15 mouse cellular contexts compared by ENCODE assay signal in the genomic region with DNA sequence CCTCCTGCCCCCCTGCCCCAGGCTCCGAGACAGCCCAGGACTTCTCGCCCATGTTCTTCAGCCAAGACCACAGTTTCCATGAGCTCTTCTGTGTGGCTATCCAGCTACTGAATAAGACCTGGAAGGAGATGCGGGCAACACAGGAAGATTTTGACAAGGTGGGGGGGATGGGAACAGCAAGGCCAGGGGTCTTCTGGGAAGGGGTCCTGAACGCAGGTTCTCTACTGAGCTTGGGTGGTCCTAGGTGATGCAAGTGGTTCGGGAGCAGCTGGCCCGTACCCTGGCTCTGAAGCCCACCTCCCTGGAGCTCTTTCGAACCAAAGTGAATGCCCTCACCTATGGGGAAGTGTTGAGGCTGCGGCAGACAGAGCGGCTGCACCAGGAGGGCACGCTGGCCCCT. TPM values are rescaled to one million over a fixed set of nuclear protein-coding genes. Genes with fewer than 3 reads are reported as not detected.
DNase-seq lines count a peak whose midpoint lies in the region; TF ChIP-seq lines count a peak whose summit lies in the region.
"Had no signal": no experiment of that assay in that cellular context is flagged by ENCODE, and none has a peak within 500 bp of the region (broad histone marks: within the 10 kb centered on the region; RNA-seq: fewer than 3 reads in every experiment).

No protein-coding gene starts in this region.

- no peaks in the 10 kb centered on the region for H3K9me3 ChIP-seq in heart, embryonic 10.5 days
- H3K9me3 ChIP-seq: embryonic facial prominence, embryonic 13.5 days; embryonic facial prominence, embryonic 15.5 days; forebrain, embryonic 10.5 days; forebrain, embryonic 12.5 days had no signal

- H3K4me1 ChIP-seq in cerebellum, adult 2 months (ENCODE audit: control insufficient read depth, insufficient read depth, low read length) = peaks cover 70% of the 10 kb centered on the region
- peaks cover 42% of the 10 kb centered on the region for H3K4me1 ChIP-seq in heart, embryonic 10.5 days

- TF ChIP-seq POLR2A in cerebellum, adult 2 months (IDR thresholded peaks at IDR 0.05; ENCODE audit: borderline replicate concordance, insufficient read depth, low read length) = no peak

- H3K4me3 ChIP-seq in cerebellum, adult 2 months (replicated peaks; ENCODE audit: insufficient read depth, low read depth, low read length) = peak overlapping the region; percentile 42
- no peak overlapping the region for H3K4me3 ChIP-seq in heart, embryonic 10.5 days
- H3K4me3 ChIP-seq: embryonic facial prominence, embryonic 13.5 days; embryonic facial prominence, embryonic 15.5 days; erythroblast, embryonic 14.5 days; forebrain, embryonic 10.5 days; forebrain, embryonic 12.5 days had no signal

- DNase-seq in cerebellum, adult 2 months = peak in 1 of 2 experiments; percentile 40
- DNase-seq in cerebellum, adult 11 months = no peak
- peak; percentile 65 for DNase-seq in cerebellum, adult 9-10 months
- no peak for DNase-seq in cerebellum, postnatal 14 days
- DNase-seq in heart, adult 11 months = peak; percentile 88
- DNase-seq in heart, embryonic 10.5 days (ENCODE audit: low spot score) = no peak
- DNase-seq: adrenal gland, adult 2 months; adrenal gland, postnatal 10 days; adrenal gland, postnatal 25 days; embryo, embryonic 11 days had no signal

- no peaks in the 10 kb centered on the region for H3K27me3 ChIP-seq in cerebellum, adult 2 months (ENCODE audit: control insufficient read depth, insufficient read depth, low read length)
- H3K27me3 ChIP-seq in heart, embryonic 10.5 days (ENCODE audit: insufficient read depth, poor library complexity, severe bottlenecking) = no peaks in the 10 kb centered on the region
- H3K27me3 ChIP-seq: embryonic facial prominence, embryonic 13.5 days; embryonic facial prominence, embryonic 15.5 days; forebrain, embryonic 12.5 days had no signal

- 89% methylated on average over 10 of the region's 10 CpGs for WGBS in cerebellum, adult 2 months
- WGBS in heart, embryonic 10.5 days = 91% methylated on average over 10 of the region's 10 CpGs

- H3K36me3 ChIP-seq in heart, embryonic 10.5 days = peaks cover 80% of the 10 kb centered on the region

- TF ChIP-seq CTCF in cerebellum, adult 2 months (IDR thresholded peaks at IDR 0.05; ENCODE audit: borderline replicate concordance, insufficient read depth, low read depth, low read length) = no peak

- H3K27ac ChIP-seq in cerebellum, adult 2 months (ENCODE audit: insufficient read depth, low read length) = peak overlapping the region; percentile 99
- no peak overlapping the region for H3K27ac ChIP-seq in heart, embryonic 10.5 days
- H3K27ac ChIP-seq: embryonic facial prominence, embryonic 13.5 days; embryonic facial prominence, embryonic 15.5 days; forebrain, embryonic 10.5 days; forebrain, embryonic 12.5 days had no signal

RNA-seq across cellular contexts. Expression of gene Elmo3, which starts 3.0 kb away (rescaled TPM):
- polyA plus RNA-seq in cerebellum, adult 2 months (2012; rRNA removed) = 12.4 and 15.2 TPM in 2 replicates
- polyA plus RNA-seq in heart, embryonic 10.5 days (2016; fragmentation: Nextera tagmentation; extraction: Ambion mirVana) = 3.9 and 4.4 TPM in 2 replicates

RNA-seq across cellular contexts. Expression of gene E2f4, which starts 11.0 kb away (rescaled TPM):
- polyA plus RNA-seq in cerebellum, adult 2 months (2012; rRNA removed) = 81.6 and 91.5 TPM in 2 replicates
- polyA plus RNA-seq in heart, embryonic 10.5 days (2016; fragmentation: Nextera tagmentation; extraction: Ambion mirVana) = 91.4 and 114 TPM in 2 replicates

RNA-seq across cellular contexts. Expression of gene Exoc3l, which starts 12.5 kb away (rescaled TPM):
- polyA plus RNA-seq in cerebellum, adult 2 months (2012; rRNA removed) = 17.0 and 20.0 TPM in 2 replicates
- 16.7 and 18.9 TPM in 2 replicates for polyA plus RNA-seq in heart, embryonic 10.5 days (2016; fragmentation: Nextera tagmentation; extraction: Ambion mirVana)

RNA-seq across cellular contexts. Expression of gene Lrrc29, which starts 17.6 kb away (rescaled TPM):
- polyA plus RNA-seq in cerebellum, adult 2 months (2012; rRNA removed) = 5.0 and 6.3 TPM in 2 replicates
- 1.5 and 1.9 TPM in 2 replicates for polyA plus RNA-seq in heart, embryonic 10.5 days (2016; fragmentation: Nextera tagmentation; extraction: Ambion mirVana)

RNA-seq across cellular contexts. Expression of gene Tmem208, which starts 17.7 kb away (rescaled TPM):
- polyA plus RNA-seq in cerebellum, adult 2 months (2012; rRNA removed) = 106 and 110 TPM in 2 replicates
- polyA plus RNA-seq in heart, embryonic 10.5 days (2016; fragmentation: Nextera tagmentation; extraction: Ambion mirVana) = 99.6 and 101 TPM in 2 replicates

Comparison
In these comparisons a context has a peak if more than half of its experiments do, and no peak if none do; other contexts are left out.
1. DNase-seq: peak in cerebellum, adult 9-10 months (single experiment) and heart, adult 11 months (single experiment); none in cerebellum, adult 11 months (single experiment), cerebellum, postnatal 14 days (0 of 2) and heart, embryonic 10.5 days (single experiment).